Mouse (Mus musculus) CH12F3 (cell line): ENCODE measurements around the gene Ccl20.

Experiments
- in situ Hi-C: fragments of 300-500 bp; cut with MboI; formaldehyde crosslinking; loops from 2 replicates; pipeline ENCODE4 v1.14.3; 2020; ENCODE audit warnings: low sequenced_read_pairs

The Ccl20 gene

GRCm38 (mm10) chr1:83116447-83117137 is at the start of gene Ccl20:
Gene Ccl20 (plus strand): TSS chr1:83116766.
- in situ Hi-C loops: no loop called here

- in situ Hi-C loops: no loop called here
Measured at GRCm38 (mm10) chr1:83067205-83067604, 49.4 kb upstream of the Ccl20 start.

GRCm38 (mm10) chr1:83075526-83076189 is 40.9 kb upstream of the Ccl20 start:
- in situ Hi-C loops: no loop called here

- in situ Hi-C loops: no loop called here
Measured at GRCm38 (mm10) chr1:83076190-83076917, 40.2 kb upstream of the Ccl20 start.

GRCm38 (mm10) chr1:83077016-83077415 is 39.5 kb upstream of the Ccl20 start:
- in situ Hi-C loops: no loop called here

- in situ Hi-C loops: no loop called here
Measured at GRCm38 (mm10) chr1:83084790-83085189, 31.8 kb upstream of the Ccl20 start.

- in situ Hi-C loops: no loop called here
Measured at GRCm38 (mm10) chr1:83091268-83091667, 25.3 kb upstream of the Ccl20 start.

GRCm38 (mm10) chr1:83096935-83097334 is 19.6 kb upstream of the Ccl20 start:
- in situ Hi-C loops: no loop called here

- in situ Hi-C loops: no loop called here
Measured at GRCm38 (mm10) chr1:83099160-83099559, 17.4 kb upstream of the Ccl20 start.

GRCm38 (mm10) chr1:83099580-83100137 is 16.9 kb upstream of the Ccl20 start:
- in situ Hi-C loops: no loop called here

GRCm38 (mm10) chr1:83101891-83102290 is 14.7 kb upstream of the Ccl20 start:
- in situ Hi-C loops: no loop called here

- in situ Hi-C loops: no loop called here
Measured at GRCm38 (mm10) chr1:83105464-83105863, 11.1 kb upstream of the Ccl20 start.

- in situ Hi-C loops: no loop called here
Measured at GRCm38 (mm10) chr1:83107410-83107978, 9.1 kb upstream of the Ccl20 start.

GRCm38 (mm10) chr1:83110992-83111391 is 5.6 kb upstream of the Ccl20 start:
- in situ Hi-C loops: no loop called here

- in situ Hi-C loops: no loop called here
Measured at GRCm38 (mm10) chr1:83111726-83112125, 4.8 kb upstream of the Ccl20 start.

- in situ Hi-C loops: no loop called here
Measured at GRCm38 (mm10) chr1:83117217-83117616, 651 bp downstream of the Ccl20 start.

GRCm38 (mm10) chr1:83117661-83118060 is 1.1 kb downstream of the Ccl20 start:
- in situ Hi-C loops: no loop called here

- in situ Hi-C loops: no loop called here
Measured at GRCm38 (mm10) chr1:83119903-83120302, 3.3 kb downstream of the Ccl20 start.

- in situ Hi-C loops: no loop called here
Measured at GRCm38 (mm10) chr1:83120312-83120711, 3.7 kb downstream of the Ccl20 start.

- in situ Hi-C loops: no loop called here
Measured at GRCm38 (mm10) chr1:83123201-83123600, 6.6 kb downstream of the Ccl20 start.

GRCm38 (mm10) chr1:83135829-83136228 is 19.3 kb downstream of the Ccl20 start:
- in situ Hi-C loops: no loop called here
